Mouse (Mus musculus): ENCODE data around the gene Clint1.

Clint1 gene

DNA sequence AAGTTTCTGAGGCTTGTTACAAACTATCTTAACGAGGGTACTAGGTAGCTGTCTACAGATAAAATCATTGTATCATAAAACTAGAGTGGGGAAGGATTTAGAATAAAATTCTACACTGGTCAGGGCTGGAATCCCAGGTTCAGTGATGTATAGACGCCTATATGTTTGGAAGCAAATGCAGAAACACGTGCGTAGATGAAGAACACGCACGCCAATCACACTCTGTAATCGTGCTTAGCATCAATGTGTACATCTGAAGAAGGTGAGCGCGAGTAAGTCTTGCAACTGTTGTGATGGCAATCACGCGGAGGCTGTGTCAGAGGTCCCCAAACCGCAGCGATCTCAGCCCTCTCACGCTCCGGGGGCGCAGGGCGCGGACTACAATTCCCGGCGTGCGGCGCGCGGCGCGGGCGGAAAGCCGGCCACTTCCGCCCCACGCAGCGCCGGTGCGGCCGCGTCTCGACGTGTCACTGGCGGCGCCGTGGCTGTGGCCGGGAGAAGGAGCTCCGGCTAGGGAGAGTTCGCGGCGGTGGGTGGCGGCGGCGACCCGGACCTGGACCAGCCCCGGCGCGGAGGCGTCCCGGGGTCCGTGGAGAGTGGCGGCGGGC is at the start of gene Clint1:
TSS of gene Clint1 (plus strand) at position 536 of the 608 bp plus-strand sequence.
- DNase-seq (ENCODE audit: low read depth, low spot score): peak; percentile 74

DNA sequence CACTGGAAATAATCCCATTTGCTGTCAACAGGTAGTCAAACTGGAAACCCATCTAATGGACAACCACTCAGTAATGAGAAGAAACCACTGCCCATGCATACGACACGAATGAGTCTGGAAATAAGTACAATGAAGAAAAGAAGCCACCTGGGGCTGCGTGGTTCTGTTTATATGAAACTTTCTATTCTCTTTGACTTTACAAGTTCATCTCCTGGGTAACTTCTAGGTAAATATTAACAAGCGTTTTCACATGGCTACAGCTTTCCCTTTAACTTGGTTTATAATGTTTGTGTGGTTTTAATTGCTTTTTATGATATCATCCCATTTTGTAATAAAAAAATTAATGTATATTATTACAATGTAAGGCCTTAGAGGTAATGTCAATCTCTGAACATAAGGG is 47.8 kb upstream of the Clint1 start:
- no peak for DNase-seq (ENCODE audit: low read depth, low spot score)

DNA sequence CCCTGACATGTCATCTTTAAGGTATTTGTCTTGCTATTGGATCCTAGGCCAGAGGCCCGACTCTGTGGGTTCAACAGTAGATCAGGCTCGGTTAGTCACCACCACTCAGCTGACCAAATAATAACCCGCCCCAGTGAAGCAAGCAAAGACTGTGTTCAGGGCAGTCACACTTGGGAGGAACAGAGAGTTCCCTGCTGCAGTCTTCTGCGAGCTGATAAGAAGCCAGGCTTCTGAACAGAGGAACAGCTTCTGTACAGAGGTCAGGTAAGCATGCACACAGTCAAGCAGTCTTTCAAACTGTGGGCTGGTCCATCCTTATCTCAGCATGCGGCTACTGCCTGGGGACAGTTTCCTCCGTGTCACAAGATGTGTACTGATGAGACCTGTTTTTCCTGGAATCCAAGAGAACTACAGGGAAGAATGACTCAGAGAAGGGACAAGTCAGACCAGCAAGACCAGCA is 46.5 kb upstream of the Clint1 start:
- DNase-seq (ENCODE audit: low read depth, low spot score): no peak

DNA sequence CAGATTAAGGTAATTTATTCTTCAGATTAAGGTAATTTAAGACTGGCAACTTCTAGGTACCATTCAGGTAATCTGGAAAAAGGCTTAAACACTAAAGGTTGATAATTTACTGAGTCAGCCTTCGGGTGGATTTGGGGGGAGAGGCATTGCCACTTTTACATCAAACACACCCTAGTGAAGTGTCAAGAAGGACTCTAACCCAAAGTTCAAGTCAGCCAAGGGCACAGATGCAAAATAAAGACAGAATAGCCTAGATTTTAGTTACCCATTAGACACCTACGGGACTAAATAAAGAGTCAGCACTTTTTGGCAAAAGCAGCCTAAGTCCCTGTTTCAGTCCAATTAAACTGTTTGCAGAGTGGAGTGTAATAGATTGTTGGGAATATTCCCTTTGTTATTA is 46.0 kb upstream of the Clint1 start:
- DNase-seq (ENCODE audit: low read depth, low spot score): no peak

DNA sequence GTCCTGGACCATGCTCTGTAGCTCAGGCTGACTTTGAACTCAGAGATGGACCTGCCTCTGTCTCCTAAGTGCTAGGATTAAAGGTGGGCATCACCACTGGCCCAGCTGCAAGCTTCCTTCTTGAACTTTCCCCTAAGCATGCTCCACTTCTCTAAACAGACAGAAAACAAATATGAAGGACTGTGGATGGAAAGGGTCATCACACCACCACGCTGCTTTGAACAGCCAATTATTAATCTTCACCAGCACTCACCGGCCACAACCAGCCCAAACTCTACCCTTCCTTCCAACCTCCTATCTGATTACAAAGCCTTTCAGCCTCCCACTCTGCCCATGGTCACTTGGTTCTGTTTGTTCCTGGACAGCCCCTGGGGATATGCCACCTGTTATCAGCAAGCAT is 45.6 kb upstream of the Clint1 start:
- no peak for DNase-seq (ENCODE audit: low read depth, low spot score)

DNA sequence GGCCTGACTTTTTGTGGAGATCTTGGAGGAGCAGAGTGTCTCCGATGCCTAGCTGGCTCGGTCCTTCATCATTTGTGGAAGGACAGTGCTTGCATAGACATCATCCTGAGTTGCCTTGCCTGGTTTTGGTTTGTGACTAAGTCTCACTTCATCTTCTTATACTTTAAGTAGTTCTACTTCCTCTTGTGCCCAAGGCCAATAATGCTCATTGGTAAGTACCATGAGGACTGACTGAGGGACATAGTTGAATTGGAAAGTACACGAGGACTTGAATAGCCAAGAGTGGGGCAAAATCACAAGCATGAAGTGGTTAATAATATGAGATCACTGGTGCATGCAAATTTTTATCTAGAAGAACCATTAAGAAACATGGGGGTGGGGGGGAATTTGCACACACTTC is 45.0 kb upstream of the Clint1 start:
- DNase-seq (ENCODE audit: low read depth, low spot score): no peak

DNA sequence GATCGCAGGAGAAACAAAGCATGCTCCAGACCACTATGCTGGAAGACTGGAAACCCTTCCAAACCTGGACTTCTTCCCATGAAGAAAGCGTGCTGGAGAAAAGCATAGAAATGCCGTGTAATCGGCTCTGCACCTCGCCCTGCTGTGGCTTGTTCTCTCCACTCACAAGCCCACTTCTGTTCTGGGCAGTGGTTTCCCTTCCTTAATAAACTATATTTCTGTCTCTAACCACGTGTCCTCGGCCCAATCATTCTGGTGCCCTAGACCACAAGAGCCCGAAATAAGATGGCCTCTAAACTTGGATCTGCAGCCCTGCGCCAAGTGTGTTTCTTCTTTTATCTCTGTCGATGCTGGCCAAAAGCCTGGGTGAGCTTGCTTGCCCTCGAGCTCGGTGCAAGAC is 44.0 kb upstream of the Clint1 start:
- DNase-seq (ENCODE audit: low read depth, low spot score): no peak

DNA sequence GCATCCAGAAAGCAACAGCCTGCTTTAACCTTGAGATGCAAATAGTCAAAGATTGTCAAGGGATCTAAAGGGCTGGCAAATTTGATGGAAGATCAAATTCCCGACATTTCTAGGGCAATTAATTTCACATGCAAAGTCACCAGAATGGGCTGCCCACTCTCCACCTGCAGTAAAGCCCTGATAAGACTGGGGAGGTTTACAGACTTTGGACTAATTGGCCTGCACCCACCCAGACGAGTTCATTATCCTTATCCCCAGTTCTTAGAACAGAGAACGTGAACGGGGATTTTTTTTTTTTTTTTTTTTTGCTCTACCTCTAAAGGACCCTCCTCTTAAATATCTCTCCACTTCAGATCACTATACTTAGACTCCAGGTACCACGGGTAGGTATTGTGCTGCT is 42.4 kb upstream of the Clint1 start:
- no peak for DNase-seq (ENCODE audit: low read depth, low spot score)

DNA sequence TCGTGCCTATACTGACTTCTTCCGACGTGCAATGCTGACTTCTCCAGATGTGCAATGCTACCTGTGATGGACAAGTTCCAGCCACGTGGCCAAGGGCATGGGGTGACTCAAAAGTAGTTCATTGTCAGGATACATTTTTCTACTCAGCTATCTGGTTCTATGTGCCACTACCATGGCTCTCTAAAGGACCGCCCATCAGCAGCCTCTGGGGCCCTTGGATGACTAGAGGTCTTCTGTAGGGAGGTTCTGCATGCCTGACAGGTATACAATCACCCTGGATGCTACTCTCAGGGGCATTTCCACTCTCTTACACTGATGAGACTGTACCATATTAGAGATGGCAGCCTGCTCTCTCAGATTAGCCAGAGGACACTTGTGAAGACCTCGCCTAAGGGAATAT is 41.8 kb upstream of the Clint1 start:
- no peak for DNase-seq (ENCODE audit: low read depth, low spot score)

DNA sequence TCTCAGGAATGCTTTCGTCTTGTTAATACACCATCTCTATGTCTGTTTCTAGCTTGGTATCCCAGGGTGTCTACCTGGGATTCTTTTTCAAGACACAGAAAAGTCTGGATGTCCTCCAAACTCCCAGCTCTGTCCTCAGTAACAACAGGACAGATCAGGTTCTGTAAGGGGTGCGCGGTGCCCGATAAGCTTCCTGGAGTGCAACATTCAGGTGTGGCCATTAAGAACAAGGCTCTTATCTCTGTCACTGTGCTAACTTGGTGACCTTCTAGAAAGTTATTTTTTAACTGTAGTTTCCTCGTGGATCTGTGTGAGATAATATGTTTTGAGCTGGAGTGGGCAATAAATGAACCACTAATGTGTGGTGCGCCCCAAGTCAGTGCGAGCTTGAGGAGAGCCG is 41.0 kb upstream of the Clint1 start:
- no peak for DNase-seq (ENCODE audit: low read depth, low spot score)

DNA sequence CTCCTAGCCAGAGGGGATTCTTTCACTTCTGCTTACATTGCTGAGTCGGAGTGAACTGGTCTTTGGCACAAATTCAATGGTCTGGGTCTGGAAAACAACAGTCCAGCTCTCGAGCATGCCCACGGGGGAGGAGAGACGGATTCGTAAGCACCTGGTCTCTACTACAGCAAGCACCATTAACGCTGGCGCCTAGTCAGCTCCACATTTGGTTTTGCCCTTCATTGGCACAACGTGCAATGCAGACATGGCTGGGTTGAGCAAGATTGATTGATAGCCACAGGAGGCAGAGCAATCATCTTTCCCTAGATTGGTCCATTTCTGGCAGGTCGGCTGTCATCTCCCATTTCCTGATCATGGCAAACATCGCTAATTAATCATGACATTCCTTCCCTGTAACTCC is 36.2 kb upstream of the Clint1 start:
- no peak for DNase-seq (ENCODE audit: low read depth, low spot score)

DNA sequence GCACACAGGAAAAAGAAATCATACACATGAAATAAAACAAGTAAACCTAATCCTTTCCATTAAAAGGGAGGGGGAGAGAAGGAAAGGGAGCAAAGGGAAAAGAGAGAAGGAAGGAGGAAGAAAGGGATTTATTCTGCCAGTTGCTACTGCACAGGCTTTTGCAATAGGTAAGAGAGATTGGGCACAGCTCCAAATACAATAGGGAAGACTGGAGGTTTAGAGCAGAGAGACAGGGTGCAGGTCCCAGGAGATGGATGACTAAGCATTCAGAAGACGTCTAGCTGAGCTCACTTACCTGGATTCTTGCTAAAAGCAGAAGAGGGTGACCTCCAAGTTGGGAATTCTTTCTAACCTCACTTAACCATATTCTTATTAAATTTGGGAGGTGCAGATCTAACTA is 35.1 kb upstream of the Clint1 start:
- DNase-seq (ENCODE audit: low read depth, low spot score): no peak

DNA sequence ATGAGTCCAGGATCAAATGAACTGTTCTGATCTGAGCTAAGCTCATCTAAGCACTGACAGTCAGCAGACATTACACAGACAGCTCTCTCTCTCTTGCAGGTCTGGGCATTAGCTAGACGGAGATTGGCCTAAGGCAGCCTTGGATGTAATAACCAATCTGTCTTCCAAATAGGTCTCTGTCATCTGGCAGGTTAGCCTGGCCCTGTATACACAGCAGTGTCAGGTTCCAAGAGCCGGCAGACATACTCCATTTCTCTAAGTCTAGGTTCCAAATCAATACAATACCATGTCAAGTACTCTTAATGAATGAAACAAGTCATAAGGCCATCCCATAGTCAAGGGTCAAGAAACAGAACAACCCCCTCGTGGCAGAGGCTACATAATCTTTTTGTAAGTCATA is 33.9 kb upstream of the Clint1 start:
- DNase-seq (ENCODE audit: low read depth, low spot score): no peak

DNA sequence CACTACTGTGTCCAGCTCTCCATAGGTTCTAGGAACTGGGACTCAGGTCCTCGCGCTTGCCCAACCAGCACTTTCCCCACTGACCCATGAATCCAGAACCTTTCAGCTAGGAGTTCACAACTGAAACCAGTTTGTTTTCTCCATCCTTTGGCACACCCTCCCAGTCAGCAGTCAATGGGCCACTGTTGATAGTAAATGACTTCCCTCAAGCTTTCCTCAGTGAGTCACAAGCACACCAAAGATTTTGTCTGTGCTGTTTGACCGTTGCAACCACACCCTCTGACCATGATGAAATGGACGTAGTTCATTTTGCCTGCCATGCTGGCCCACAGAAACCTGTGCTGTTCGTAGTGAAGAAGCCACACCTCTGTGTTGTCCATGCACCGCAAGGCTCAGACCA is 30.9 kb upstream of the Clint1 start:
- no peak for DNase-seq (ENCODE audit: low read depth, low spot score)

DNA sequence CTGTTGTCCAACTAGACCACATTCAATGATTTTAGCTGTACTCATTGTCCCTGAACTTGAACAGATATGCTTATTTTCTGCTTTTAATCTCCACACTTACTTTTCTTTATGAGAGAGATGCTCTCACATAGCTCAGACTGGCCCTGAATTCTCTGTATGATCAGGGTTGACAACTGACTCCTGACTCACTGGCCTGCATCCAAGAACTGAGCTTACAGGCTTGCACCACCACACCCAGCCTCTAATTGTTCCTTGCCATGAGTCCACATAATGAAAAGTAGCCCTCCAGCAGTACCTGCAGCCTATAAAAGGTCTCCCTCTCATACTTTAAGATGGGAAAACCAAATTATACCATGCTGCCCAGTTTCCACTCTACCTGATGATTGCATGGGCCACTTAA is 21.7 kb upstream of the Clint1 start:
- no peak for DNase-seq (ENCODE audit: low read depth, low spot score)

DNA sequence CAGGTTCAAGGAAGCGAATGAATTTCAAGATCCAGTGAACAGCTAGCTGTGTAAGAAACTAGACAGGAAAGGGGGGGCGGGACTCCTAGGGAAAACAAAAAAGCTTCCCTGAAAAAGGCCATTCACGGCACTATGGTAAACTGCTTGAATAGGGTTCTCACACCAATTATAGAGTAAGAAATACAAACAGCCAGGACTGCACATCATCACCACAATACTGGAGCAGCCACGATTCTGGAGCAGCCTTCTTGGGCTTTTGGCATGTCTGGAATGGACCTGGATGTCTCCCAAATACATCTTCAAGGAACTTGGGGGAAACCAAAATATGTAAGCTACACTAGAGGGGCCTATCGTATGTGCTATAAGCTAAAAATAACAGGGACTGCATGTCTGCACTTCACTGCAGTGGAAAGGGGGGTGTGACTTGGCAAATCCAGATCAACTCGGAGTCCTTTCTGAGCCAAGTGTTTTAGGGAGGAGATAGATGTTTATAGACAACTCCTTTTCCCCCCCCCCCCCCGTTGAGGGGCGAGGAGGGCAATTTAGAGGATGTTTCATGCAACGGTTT is 21.0 kb upstream of the Clint1 start:
- DNase-seq (ENCODE audit: low read depth, low spot score): no peak

DNA sequence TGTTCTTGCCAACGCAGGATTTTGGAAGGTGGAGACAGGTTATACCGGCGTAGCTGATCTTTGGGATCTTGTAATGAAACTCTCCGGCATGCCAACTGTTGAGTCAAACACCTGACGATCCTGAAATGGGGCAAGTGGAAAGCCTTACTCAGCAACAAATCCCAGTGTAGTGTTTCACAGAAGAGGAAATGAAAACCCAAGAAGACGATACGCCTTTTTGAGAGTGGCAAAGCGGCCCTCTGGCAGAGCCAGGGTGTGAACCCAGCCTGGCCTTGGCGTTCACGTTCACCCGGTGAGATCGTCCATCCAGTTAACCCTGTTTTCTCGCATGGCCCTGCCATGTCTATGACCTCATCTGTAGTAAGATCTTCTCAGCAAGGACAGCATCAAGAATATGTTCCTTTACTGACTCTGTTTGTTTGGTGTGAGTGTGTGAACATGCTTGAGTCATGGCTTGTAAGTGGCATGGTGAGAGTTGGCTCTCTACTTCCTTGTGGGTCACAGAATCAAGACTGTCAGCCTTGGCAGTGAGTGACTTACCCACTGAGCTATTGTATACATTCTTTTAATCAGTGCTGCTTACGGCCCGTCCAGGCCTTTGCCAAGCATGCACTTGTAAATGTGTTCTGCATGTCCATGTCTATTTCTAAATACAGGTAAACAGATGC is 20.2 kb upstream of the Clint1 start:
- DNase-seq (ENCODE audit: low read depth, low spot score): no peak

DNA sequence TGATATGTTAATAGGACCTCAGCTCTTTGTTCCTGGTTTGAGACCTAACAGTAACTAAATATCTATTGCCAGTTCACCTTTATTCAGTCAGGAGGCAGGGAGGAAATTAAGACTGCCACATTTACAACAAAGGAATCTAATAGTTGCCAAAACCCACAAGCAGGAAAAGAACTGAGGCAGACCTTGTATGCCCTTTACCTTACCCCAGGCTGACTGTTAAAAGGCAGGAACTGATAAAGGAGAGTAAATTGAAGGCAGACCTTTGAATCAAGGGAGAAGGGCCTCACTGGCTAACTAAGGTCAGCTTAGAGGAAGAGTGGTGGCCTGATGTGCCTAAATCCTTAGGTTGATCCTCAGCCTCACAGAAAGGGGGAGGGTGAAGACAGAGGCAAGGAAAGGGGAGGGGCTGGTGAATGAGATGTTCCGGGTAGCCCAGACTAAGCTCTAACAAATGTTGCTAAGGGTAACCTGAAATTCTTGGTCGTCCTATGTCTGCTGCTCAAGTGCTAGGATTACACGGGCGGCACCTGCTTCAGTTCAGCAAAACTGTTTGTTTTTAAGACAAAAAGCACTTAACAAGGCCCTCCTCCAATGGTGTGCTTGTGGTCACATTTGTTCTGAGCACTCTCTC is 16.1 kb upstream of the Clint1 start:
- no peak for DNase-seq (ENCODE audit: low read depth, low spot score)

DNA sequence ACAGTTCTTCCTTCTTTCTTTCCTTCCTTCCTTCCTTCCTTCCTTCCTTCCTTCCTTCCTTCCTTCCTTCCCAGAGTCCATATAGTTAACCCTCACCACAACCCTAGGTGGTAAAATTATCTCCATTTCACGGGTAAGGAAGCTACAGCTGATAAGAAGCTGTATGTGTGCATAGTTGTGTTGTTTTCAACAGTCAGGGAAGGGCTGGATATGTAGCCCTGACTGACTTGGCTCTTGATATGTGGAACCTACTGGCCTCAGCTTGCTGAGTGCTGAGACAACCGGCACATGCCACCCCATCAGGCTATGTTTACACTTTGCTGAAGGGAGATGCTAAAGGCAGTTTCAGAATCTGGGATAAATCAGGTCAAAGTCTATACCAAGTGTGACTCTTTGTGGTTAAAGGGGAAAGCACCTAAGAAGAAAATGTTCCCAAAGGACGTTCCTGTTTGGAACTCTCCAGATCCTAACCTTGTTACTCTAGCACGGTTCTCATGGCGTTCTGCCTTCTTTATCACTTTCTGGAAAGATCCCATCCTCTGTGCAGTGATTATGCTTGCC is 14.5 kb upstream of the Clint1 start:
- no peak for DNase-seq (ENCODE audit: low read depth, low spot score)

DNA sequence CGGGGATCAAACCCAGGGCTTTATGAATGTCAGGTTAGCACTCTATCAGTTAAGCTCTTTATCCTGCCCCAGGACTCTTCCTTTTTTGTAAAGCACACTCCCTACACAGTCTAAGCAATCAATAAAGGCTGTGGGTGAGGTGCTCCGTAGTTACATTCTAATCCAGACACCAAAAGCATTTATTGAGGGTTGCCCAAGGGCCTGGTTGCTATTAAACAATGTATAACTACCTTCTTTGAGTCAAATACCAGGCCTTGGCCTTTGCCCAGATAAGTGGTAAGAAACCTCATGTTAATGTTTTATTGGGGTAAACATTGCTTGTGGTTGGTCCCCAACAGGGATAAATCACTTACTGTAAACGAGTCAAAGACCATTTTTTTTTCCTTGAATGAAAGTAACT is 13.4 kb upstream of the Clint1 start:
- no peak for DNase-seq (ENCODE audit: low read depth, low spot score)

DNA sequence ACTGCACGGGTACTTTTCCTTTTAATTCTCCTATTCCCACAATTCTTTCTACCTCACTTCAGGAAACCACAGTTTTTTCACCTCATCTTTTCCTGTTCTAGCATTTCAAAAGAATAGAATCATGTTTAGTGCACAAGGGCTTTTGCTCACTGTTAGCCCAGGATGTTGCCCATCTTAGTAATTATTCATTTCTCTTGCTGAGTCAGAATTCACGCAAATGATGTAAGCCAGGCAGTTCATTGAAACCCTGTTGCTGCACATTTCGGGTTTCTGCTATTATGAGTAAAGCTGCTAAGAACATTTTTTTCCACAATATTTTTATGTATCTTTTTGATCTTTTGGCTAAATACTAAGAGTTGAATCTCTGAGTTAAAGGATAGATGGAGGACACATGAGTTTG is 11.5 kb upstream of the Clint1 start:
- DNase-seq (ENCODE audit: low read depth, low spot score): no peak

DNA sequence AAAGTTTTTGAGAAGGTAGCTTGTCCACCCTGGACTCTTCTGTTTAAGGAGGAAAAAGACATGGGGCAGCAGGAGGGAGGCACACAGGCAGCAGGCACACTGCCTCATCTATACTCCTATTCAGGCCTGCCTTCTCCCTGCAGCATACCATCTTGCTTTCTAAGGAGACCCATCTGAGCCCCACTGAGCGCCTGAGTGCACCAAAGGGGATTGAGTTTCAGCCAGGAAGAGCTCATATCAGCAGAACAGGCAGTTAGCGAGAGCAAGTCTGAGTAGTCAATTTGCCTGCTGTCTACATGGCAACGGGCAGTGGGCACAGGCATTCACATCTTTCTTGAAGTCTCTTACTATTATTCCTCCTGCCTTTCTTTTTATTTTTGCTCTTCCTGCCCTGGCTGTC is 5.8 kb upstream of the Clint1 start:
- DNase-seq (ENCODE audit: low read depth, low spot score): no peak

DNA sequence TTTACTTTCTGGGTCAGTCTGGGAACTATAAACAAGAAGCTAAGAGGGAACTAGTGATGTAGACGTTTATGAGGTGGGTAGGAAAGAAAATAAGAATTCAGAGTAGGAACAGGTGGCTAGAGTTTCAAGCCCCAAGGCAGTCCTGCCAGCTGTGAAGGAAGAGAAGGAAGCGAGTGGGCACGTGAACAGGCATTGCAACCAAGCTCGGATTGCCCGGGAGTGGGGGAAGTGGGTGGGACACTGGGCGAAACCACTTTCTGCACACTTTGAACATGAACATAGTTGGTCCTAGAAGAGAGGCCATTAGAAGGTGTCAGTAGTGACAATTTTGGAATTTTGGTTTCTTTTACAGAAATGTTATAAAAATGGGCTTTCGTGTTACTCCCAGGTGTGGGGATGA is 4.3 kb upstream of the Clint1 start:
- DNase-seq (ENCODE audit: low read depth, low spot score): no peak

All from retina, postnatal 7 days (tissue).